Mouse (Mus musculus) left cerebral cortex, adult 9 months (tissue): Measurements from ENCODE around the gene Chchd1.

Source experiments
- DNase-seq, 2 experiments: peaks; one replicate each; pipeline ENCODE4 v3.0.0; 2022; ENCODE audit warnings: low spot score in 2 of 2

Chchd1 gene

DNA sequence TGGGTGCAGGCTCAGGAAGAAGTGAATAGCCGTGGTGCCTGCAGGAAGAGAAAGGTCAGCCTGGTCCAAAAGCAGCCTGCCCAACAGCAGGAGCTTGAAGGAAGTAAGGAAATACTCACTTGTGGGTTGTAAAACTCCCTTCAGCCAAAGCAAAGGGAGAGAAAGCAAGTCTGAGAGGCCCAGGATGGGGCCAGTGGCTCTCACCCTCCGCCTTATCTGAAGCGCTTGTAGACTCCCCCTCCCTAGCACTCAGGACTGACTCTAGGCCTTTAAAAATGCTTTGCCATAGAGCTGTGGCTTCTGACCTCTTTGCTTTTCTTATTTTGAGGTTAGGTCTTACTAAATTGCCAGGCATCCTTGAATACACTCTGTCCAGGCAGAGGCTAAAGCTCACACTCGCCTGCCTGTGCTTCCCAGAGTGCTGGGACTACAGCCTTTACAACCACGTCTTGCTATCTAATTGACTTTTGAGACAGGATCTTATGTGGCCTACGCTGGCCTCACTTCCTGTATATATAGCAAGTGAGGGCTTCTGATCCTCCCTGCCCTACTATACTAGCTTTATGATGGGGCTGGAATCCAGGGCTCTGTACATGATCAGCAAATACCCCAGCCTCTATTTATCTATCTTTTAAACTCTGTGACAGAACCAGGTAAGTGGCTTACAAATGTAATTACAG, 23.0 kb downstream of the Chchd1 start:
- no peak for DNase-seq

DNA sequence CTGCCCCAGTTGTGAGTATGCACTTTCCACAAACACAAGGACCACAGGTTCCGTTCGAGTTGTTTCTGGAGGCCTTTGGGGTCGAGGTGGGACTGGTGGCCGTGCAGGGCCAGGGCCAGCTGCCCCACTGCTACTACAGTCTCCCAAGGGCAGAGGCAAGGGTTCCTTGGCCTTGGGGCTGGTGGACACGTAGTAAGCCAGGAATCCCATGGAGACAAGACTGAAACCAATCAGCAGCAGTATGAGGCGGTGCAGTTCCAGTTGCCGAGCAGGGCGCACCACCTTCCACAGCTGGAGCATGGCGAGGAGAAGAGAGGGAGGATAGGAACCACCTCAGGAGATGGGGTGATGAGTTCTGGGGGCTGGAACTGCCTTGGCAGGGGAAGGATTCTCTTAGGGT, 27.1 kb downstream of the Chchd1 start:
- no peak for DNase-seq

DNA sequence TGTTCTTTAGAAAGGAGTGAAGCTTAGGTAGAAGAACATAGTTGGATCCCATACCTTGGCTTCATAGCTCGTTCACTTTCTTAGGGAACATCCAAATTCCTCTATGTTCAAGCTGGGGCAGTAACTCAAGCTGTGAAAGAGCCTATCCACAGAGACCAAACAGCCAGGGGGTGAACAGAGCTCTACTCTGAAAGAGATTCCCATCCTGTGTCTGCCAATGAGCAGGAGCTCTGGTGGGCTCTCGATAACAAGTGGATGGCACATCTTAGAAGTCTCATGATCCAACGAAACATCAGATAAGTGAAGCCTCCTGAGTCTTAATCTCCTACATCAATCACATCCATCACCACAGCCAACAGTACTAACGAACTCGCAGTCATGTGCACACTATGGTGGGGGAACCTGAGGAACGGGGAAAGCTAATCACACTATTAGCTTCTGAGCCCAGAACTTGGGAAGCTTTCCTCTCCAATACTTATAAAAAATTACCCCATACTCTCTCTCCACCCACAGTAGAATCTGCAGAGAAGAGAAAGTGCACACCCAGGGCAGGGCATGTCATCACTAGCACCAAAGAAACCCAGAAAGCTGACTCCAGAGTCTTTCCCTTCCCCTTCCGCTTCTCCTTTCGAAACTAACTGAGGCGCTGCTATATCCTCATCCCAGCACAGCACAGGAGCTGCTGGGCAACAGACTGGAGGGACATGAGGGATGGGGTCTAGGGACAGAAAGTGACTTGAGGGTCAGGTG, 28.2 kb downstream of the Chchd1 start:
- no peak for DNase-seq

DNA sequence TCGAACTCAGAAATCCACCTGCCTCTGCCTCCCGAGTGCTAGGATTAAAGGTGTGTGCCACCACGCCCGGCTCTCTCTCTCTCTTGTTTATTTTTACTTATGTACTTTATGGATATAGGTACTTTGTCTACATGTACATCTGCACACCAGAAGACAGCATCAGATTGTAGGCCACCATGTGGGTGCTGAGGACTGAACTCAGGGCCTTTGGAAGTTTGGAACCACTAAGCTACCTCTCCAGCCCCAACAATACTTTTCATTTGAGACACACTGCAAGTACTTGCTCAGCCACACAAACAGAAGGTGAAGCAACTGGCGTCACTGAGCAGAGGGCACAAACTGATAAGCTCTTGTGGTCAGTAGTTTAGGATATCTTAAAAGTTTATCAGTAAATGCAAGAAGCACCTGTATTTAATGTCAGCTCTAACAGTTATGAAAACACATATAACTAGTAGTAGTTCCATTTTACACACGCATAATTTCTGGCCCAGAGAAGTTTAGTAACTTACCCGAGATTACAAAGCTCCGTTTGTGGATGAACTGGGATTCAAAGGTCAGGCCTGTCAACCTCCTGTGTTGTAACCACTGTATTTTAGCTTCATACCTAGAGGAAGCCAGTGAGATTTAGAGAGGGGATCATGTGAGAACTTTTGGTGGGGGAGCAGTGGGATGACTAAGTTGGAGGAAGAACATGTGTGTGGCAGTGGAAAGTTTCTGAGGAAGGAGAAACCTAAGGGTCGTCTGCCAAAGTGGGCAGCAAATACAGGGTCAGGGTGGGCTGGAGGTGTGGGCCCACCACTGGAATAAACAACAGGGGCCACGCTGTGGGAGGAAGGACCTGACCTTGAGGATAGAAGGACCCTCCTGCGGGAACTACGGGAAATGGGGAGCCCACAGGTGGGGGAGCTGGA, 30.5 kb downstream of the Chchd1 start:
- no peak for DNase-seq

DNA sequence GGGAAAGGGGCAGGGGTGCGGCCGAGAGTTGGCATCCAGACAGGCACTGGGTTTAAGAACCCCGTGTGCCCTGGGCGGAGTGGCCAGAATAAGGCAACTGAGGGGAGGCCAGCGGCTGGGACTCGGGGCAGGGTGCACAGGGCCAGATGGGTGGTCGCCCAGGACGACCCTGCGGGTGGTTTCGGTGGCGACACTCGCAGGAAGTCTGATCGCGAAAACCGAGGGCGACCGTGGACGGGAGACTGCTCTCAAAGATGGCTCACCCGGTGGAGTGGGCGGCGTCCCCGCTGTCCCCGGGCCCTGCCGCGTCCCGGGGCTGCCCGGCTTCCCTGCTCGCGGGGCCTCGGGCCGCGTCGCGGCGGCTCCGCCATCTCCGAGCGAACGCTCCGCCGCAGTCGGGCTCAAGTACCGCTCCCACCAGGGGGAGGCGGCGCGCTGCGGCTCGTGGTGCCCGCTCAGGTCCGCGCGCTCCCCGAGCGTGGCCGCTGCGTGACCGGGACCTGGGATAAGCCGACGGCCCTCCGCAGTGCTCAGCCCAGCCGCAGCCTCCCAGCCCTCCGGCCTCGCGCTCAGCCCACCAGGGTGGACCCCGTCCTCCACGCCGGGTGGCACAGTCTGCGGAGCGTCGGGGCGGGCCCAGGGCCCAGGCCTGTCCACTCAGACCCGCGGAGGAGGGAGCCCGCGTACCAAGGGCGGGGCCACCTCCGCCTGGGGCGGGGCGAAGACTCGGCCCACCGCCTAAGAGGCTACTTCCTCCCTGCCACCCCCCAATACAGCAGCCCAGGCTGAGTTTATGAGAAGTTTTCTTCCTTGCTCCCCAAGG, 31.4 kb downstream of the Chchd1 start, which contains the start of gene Ndst2:
Ndst2 (minus strand) TSS at position 611 of the 823 bp plus-strand sequence.
- DNase-seq, result peak; percentile 62 to 82

DNA sequence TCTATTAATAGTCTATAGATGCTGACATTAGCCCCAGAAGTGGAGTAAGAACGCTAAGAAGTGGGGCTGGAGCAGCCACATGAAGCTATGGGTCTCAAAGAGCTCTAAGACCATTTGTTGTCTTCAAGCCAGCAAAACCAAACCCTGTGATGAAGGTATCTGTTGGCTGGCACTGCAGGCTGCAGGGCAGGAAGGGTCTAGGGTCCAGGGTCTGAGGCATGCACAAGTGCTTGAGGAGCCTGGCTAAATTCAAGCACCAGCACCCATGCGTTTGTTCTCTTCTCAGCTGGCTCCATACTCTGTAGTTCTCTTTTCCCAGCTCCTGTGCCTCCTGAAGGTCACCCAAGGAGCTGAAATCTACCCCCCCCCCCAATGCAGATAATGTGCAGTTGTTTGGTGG, 32.2 kb downstream of the Chchd1 start:
- no peak for DNase-seq

DNA sequence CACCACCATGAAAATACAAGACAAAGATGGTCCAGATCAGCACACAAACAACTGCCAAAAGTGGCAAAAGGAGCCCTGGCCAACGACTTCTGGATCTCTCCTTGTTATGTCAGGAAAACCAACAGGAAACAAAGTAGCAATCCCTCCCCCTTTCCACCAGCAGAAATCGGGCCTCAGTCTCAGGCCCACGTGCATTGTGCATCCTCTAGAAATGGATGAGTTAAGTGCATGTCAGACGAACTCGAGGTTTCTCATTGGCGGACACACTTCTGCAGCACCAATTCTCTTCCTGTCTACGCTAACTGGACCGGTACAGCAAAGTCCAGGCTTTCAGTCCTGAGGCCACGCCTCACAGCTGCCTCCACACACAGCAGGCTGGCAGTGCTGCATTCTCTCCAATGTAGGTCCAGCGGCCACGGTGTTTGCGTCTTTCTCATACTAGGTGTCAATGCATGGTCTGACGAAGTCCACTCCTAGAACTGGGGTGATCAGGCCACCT, 33.1 kb downstream of the Chchd1 start:
- no peak for DNase-seq

DNA sequence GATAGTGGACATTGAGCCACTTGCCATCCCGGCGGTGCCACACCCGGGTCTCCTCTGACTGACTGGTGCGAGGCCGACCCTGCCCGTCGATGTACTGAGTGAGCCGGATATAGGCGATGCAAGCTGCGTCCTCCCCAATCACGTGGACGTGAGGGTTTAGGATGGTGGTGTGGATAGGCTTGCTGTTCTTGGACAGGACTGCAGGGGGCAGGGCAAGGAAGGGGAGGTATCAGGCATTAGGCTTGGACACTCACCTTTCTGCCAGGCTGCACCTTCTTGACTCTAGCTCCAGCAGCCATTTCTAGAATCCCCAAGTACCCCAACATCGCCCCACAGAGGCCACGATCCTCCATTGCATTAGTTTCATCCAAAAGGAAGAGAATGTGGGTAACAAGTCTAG, 34.5 kb downstream of the Chchd1 start:
- peak in 1 of 2 experiments; percentile 50 for DNase-seq

DNA sequence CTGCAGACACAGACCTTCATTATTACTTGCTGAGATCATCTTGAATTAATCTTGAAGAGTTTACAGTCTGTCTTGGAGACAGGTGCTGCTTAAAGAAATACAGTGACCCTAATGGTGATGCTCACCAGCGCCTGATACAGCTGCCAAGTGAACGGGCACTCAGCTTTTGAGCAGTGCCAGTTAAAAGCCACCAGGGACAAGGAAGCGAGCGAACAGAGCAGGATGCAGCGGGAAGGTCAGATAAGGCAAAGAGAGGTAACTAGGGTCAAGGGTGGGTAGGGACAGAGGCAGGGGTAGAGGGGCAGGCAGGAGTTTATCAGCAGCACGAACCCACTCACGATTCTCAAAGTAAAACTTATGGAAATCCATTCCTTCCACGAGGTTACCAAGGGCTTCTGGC, 35.7 kb downstream of the Chchd1 start:
- DNase-seq, result no peak

DNA sequence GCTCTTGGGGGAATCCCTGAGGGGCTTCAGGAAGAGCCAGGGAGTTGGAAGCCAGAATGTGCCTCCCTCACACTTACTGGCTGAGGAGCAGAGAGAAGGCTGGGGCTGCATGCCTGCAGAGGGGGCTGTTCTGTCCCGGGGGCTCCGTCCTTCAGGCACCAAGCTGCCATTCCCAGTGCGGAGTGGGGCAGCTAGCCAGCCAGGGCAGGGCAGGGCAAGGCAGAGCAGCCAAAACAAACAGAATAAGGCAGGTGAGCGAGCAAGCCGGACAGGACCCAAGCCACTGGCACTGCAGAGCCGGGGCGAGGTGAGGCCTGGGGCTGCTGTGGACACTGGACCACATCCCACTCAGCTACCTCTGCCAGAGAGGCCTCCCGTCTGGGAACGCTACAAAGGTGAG, 38.5 kb downstream of the Chchd1 start:
- no peak for DNase-seq

DNA sequence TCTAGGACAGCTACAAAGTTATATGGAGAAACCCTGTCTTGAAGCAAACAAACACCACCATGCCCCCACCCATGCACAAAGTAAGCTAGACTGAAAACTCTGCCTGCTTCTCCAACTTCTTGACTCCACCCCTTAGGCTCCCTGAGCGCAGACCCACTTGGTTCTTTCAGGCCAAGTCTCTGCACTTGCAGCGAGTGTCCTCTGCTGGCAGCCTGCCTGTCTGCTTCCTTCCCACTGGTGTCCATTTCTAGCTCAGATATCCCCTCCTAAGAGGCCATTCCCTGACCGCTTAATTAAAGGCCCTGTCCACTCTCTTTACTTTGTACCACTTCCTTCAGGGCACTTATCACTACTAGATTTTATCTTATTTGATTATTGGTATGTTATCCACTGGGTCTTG, 40.8 kb downstream of the Chchd1 start:
- DNase-seq, result no peak

DNA sequence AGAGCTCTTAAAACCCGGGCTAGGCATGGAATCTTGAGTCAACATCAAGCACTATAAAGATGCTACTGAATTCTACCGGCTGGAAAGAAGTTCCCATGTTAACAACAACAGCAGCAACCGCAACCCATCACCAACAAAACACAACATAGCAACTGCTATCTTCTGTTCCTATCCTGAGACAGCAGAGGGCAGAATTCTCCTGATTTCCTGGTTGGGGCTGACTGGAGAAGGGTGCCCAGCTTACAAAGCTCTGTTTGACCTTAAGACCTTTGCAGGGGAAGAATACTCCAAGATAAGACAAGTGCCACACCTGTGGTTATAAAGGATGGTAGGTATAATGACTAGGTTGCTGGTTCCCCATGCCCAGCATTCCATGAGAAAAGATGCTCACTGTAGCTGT, 44.1 kb downstream of the Chchd1 start:
- no peak for DNase-seq

DNA sequence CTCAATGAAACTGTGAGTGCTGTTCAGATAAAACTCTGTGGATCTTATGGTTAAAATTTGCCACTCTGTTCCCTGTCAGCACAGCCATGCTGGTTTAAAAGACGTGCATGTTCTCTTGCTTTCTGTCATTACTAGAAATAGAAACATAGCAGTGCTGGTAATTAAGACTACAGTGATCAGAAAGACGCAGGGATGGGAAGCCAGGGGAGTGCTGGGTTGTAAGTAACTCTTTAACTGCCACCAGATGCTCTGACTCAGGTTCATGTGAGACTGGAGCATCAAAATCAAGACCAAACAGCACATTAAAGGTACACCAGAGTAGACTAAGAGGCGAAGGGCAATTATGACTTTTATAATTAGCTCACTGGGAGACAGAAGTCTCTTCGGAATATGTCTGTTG, 45.6 kb downstream of the Chchd1 start:
- no peak for DNase-seq

DNA sequence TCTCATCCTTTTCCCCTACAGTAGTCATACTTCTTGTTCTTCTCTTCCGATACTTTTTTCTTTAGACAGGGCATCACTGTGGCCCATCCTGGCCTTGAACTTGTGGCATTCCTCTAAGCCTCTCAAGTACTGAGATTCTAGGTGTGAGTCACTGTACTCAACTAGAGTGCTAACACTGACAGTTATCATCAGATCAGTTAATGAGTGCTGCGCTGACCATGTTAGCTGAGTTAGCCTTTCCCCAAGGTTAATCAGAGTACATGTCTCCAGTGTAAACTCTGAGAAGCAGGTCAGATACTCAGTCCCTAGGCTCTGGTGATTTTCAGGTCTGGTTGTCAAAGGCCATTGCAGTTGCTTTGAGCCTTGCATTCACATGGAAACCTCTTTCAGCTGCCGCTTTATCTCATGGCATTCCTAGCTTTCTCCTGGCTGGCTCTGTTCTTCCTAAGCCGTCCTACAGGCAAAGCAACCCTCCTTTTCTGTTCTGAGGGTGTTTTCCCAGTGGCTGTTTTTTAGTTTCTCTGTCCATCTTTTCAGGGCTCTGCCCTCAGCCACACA, 46.8 kb downstream of the Chchd1 start:
- no peak for DNase-seq

DNA sequence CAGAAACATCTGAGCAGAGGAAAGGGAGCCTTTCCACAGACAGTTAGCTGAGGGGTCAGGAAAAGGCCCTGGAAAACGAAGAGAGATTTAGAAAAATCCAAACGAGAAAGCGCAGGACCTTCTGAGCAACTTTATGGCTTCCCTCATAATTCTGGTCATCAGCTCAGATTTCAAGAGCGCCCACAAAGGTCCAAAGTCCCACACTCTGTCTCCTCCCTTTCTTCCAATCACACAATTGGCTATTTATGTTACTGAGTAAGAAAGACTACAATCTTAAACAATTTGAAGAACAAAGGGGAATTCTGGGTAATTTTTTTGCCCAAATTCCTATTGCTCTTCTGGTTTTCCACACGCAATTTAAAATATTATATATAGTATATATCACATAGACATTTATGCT, 47.7 kb downstream of the Chchd1 start:
- no peak for DNase-seq

DNA sequence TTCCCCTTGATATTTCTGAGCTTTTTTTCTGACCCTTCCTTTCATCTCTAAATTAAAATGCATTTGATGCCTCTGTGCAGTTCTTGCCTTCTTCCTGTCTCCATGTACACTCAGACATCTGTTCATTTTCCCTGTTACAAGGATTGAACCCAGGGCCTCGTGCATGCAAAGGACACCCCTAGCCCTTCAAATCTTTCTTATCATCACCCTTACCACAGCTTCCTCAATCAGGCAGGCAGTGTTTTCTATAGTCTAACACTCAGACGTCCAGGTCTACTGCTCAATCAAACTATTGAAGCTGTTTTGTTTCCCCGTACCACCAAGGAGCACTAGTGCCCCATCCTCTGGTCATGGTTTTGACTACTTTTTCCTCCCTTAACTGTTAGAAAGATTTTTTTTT, 51.0 kb downstream of the Chchd1 start:
- no peak for DNase-seq
